Mouse (Mus musculus): Measurements from ENCODE around the gene Eapp.
A peak's percentile ranks its signal among the peaks of the same experiment; 100 is the strongest.
"Not testable (repeated sequence)": the region's sequence is repeated elsewhere in the genome, so short reads cannot be mapped to it uniquely, and the experiment has no call there.

The Eapp gene

GRCm38 (mm10) chr12:54683182-54683581, 12.5 kb downstream of the Eapp start:
- DNase-seq (ENCODE audit: low read depth, low spot score) = peak; percentile 27

- no peak for DNase-seq (ENCODE audit: low read depth, low spot score)
Observed at GRCm38 (mm10) chr12:54676709-54677108, 19.0 kb downstream of the Eapp start.

GRCm38 (mm10) chr12:54675396-54675795, 20.3 kb downstream of the Eapp start:
- DNase-seq (ENCODE audit: low read depth, low spot score) = no peak

GRCm38 (mm10) chr12:54671262-54671661, 24.4 kb downstream of the Eapp start:
- DNase-seq (ENCODE audit: low read depth, low spot score) = no peak

- no peak for DNase-seq (ENCODE audit: low read depth, low spot score)
Observed at GRCm38 (mm10) chr12:54668141-54668540, 27.6 kb downstream of the Eapp start.

- DNase-seq (ENCODE audit: low read depth, low spot score) = no peak
Observed at GRCm38 (mm10) chr12:54665526-54665925, 30.2 kb downstream of the Eapp start.

- DNase-seq (ENCODE audit: low read depth, low spot score) = not testable (repeated sequence)
Observed at GRCm38 (mm10) chr12:54661470-54661869, 34.2 kb downstream of the Eapp start.

- no peak for DNase-seq (ENCODE audit: low read depth, low spot score)
Observed at GRCm38 (mm10) chr12:54659901-54660300, 35.8 kb downstream of the Eapp start.

GRCm38 (mm10) chr12:54658425-54659092, 37.1 kb downstream of the Eapp start:
- DNase-seq (ENCODE audit: low read depth, low spot score) = no peak

GRCm38 (mm10) chr12:54657951-54658350, 37.7 kb downstream of the Eapp start:
- DNase-seq (ENCODE audit: low read depth, low spot score) = no peak

GRCm38 (mm10) chr12:54657226-54657625, 38.5 kb downstream of the Eapp start:
- DNase-seq (ENCODE audit: low read depth, low spot score) = no peak

- DNase-seq (ENCODE audit: low read depth, low spot score) = peak; percentile 95
Observed at GRCm38 (mm10) chr12:54656396-54657171, 39.1 kb downstream of the Eapp start, which contains the start of gene Sptssa. Gene Sptssa (minus strand): TSS chr12:54656573.

- no peak for DNase-seq (ENCODE audit: low read depth, low spot score)
Observed at GRCm38 (mm10) chr12:54656039-54656395, 39.7 kb downstream of the Eapp start.

- no peak for DNase-seq (ENCODE audit: low read depth, low spot score)
Observed at GRCm38 (mm10) chr12:54655292-54656038, 40.2 kb downstream of the Eapp start.

GRCm38 (mm10) chr12:54654741-54655140, 41.0 kb downstream of the Eapp start:
- peak; percentile 17 for DNase-seq (ENCODE audit: low read depth, low spot score)

GRCm38 (mm10) chr12:54654141-54654540, 41.6 kb downstream of the Eapp start:
- no peak for DNase-seq (ENCODE audit: low read depth, low spot score)

GRCm38 (mm10) chr12:54652346-54652745, 43.4 kb downstream of the Eapp start:
- DNase-seq (ENCODE audit: low read depth, low spot score) = no peak

GRCm38 (mm10) chr12:54651820-54652219, 43.9 kb downstream of the Eapp start:
- DNase-seq (ENCODE audit: low read depth, low spot score) = no peak

GRCm38 (mm10) chr12:54651158-54651557, 44.5 kb downstream of the Eapp start:
- DNase-seq (ENCODE audit: low read depth, low spot score) = peak; percentile 72

GRCm38 (mm10) chr12:54644947-54645346, 50.8 kb downstream of the Eapp start:
- no peak for DNase-seq (ENCODE audit: low read depth, low spot score)

- no peak for DNase-seq (ENCODE audit: low read depth, low spot score)
Observed at GRCm38 (mm10) chr12:54643320-54643892, 52.3 kb downstream of the Eapp start.

GRCm38 (mm10) chr12:54641374-54641773, 54.3 kb downstream of the Eapp start:
- DNase-seq (ENCODE audit: low read depth, low spot score) = no peak

Data from mesoderm, embryonic 11.5 days (tissue).